Mouse (Mus musculus) WW6 (cell line): Measurements from ENCODE around the gene Garem2.

Experiments
- DNase-seq: peaks from one replicate; pipeline ENCODE4 v3.0.0-alpha.2; 2013; ENCODE audit warnings: low read depth, low spot score

Gene Garem2

DNA sequence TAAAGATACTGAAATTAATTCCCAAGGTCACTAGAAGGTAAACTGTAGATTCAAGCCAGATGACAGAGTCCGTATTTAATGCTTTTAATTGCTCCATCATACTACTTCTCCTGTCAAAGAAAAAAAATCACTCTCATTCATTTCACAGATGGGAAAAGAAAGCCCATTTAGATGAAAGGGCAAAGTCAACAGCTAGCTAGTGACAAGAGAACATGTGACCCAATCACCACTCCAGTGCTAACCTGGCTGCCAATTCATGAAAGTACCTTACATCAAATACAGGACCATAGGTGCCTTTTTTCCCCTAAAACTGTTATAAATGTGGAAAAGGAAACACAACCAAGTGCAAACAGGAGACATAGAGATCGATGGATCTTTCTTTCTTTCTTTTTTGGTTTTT lies 48.3 kb downstream of the Garem2 start:
- no peak for DNase-seq

DNA sequence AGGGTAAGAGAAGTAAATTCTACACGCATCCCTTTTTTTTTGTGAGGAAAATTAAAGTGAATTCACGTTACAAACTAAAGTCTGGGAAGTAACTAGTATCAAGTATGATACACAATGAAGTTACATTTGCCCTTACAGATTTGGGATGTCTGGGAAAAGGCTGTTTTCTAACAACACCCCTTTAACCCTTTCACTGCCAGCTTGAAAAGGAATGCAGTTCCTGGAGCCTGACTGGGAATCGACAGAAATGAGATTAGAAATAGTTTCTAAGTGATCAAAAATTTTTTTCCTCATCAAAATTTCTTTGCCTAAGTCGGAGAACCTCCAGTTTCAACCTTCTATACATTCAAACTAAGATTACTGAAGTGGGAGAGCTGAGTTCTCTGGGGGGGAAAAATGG lies 49.1 kb downstream of the Garem2 start:
- no peak for DNase-seq

DNA sequence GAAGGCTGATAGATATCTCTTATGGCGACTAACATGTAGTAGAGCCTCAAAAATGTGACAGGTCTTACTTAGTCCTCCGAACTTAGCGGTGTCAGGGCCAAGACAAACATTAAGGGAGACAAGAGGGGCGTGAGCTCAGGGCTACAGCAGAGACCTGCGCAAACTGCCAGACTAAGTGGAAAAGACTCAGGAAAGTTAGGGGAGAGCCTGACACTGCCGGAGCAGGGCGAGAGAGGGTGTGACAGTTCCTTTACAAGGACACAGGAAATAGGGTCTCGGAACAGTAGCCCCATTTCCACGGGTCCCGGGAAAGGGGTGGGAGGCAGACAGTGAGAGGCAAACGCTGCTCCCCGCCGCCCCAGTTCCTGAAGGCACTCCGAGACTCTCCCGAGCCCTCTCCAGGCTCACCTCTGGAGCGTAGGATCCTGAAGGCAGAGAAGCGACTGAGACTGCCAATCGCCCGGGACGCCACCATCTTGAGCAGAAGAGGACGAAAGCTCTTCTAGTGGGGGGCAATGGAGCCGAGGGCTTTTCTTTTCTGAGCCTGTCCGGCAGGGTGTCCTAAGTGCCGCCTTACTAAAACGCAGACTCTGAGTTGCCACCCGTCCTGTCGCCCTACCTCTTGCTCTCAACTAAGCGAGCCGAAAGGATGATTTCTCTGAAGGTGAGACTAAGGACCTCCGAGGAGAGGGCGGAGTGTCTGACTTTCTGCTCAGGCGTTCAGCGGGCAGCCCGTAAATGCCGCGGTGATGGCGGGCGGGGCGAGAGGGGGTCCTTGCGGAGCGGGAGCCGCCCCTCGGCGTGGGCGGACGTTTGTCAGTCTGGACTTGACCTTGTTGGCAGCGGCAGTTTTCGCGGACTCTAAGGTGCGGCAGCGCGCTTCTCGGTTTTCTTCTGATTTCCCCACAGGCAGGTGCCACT lies 49.8 kb downstream of the Garem2 start, which contains the start of the genes Hadha and Hadhb:
Gene Hadha (minus strand): TSS at position 689 of the 921 bp plus-strand sequence.
Gene Hadhb (plus strand): TSS at position 775 of the 921 bp plus-strand sequence.
- DNase-seq: peak; percentile 69

DNA sequence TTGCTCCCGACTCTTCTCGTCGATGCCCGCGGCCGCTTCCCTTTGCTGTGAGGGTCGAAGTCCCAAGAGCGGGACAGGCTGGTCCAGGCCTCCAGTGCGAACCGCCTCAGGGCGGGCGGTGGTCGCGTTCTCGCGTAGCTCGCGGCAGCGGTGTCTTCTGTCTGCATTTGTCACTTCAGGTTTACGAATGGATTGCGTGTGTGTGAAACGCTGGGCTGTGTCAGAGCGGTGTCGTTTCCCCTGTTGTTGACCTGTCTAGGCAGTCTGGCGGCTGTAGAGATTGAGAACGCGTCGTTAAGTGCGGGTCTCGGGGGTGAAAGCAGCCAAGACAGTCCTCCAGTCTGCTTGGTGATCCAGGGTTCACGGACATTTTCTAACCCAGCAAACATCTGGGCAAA lies 50.4 kb downstream of the Garem2 start:
- no peak for DNase-seq

DNA sequence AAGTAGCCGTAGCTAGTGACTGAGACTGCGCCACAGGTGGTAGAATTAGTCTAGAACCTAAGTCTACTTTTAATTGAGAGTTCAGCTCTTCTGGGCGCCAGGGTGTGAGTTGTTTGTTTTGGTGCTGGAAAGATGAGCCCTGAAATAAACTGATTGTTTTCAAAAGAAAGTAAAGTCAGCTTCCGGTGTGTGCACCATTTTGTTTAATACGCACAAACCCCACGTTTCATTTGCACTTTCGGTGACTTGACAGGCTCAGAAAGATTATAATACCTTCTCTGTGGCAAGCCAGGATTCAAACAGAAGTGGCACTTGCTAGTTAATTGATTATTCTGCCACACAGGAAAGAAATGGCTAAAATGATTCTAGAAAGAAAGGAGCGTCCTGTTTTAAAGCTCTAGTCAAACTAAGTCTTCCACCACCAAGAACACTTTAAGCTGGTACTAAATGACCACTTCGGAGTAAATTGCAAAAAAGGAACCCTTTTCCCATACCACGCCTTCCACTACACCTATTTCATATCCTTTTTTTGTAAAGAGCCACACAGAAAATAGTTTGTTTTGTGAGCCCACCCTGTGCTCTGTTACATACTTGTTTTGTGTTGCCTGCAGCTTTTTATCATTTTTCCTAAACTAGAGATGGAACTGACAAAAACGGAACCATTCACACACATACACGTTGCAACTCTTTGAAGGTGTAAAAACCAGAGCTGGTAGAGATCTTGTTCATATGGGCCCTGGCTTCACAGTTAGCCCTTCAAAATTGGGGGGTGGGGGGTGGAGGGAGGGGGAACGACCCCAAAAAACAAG lies 51.1 kb downstream of the Garem2 start:
- no peak for DNase-seq

DNA sequence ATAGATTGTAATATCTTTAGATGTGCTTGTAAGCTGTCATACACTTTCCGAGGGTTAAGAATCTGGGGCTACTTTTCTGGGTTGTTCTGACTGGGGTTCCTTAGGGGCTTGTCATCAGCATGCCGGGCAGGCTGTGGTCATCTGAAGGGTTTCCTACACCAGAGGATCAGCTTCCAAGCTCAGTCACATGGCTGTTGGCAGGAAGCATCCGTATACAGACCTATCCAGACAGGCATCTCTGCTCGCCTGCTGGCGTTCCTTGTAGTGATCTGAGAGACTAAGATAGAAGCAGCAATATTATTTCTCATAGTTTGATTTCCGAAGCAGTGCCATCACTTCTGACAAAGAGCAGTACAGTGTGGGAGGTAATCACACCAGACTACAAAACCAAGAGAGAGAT lies 54.6 kb downstream of the Garem2 start:
- no peak for DNase-seq

DNA sequence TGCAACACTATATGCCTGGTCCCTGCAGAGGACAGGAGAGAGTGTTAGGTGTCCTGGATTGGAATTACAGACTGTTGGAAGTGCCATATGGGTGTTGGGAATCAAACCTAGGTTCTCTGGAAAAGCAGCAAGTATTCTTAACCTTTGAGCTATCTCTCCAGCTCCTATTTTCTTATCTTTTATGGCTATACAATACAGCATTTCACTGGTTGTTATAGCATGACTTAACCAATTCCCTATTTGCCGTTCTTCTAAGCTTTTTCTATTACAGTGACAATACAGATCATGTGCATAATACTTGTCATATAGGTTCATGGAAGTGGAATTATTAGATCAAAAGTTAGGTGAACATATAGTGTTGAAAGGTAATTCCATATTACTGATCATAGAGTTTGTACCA lies 56.9 kb downstream of the Garem2 start:
- DNase-seq: no peak

DNA sequence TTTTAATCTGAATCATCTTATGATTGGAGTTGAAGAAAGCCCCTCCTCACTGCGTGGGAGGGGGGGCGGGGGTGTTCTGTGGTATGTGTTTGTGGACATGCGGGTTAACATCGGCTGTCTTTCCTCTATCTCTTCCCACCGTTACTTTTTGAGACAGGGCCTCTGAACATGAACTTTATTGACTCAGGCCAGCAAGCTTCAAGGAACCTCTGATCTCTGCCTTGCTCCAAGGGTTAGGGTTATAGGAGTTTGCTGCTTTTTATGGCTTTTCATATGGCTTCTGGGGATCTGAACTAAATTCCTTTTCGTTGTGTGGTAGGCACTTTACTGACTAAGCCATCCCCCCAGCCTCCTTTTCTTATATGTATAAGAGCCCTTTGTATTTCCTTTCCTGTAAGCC lies 57.4 kb downstream of the Garem2 start:
- no peak for DNase-seq

DNA sequence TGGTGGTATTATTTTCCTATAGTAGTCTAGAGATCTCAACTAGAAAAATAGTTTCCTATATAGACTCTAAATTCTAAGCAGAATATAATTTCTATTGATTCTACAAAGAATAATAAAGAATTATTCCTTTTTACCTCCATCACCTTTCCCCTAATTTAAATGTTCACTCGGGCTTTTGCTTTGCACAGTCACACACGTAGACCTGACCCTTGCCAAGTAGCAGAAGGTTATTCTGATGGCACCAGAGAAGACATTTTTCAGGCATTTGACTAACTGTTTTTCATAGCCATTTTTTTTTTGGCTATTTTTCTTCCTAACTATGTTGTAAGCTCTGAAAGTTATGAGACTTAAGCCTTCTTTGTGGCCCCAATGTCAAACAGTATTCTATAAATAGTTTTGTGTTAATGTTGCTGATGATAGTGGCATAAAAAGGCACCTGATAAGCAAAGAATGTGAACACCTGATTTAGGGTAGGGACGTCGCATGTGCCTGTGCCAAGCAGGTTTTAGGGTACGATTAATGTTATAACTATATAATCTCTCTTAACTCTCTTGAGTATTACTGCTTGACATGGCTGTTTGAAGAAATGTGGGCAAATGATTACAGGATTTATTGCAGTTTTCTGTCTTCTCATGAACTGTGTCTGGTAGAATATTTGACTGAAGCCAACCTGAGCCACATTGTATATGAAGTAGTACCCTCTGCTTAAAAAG lies 60.4 kb downstream of the Garem2 start:
- DNase-seq: no peak
